In the genomic region with DNA sequence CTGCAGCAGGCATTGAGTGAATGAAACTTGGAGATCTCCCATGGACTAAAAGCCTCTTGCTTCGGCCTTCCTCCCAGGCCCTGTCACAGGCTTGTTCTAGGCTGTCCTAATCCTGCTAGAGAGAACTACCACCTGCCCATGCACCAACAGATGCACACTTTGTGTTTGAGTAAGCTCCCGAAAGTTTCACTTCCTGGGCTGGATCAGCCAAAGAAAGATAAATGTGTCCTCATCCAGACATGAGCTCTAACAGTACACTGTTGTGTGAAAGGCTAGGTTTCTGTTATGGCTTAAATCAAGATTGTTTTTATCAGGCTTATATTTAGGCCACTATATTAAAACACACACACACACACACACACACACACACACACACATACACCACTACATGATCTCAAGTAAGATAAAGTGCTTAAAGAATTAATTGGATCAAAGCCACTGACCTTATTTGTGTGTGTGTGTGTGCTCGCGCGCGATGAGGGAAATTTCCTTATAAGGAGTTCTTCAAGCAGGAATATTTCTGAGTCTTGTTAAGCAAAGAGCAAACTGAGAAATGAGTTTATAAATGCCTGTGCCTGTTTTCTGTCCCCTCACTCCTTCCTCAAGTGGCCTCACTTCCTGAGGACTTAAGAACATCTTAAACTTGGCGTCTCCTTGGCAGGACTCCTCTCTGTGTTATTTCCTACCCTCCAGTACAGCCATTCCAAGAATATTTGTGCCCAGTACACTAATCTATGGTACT, we compare ENCODE assay signal across 17 mouse cellular contexts.
A peak's percentile ranks its signal among the peaks of the same experiment; 100 is the strongest.
DNase-seq lines count a peak whose midpoint lies in the region; ATAC-seq lines count a peak whose summit lies in the region.
"Had no signal": no experiment of that assay in that cellular context is flagged by ENCODE, and none has a peak within 500 bp of the region (broad histone marks: within the 10 kb centered on the region; RNA-seq: fewer than 3 reads in every experiment).

No protein-coding gene starts in this region.

- no peaks in the 10 kb centered on the region for H3K27me3 ChIP-seq in embryonic facial prominence, embryonic 14.5 days (replicated peaks; ENCODE audit: control insufficient read depth, insufficient read depth, low read length)
- H3K27me3 ChIP-seq in embryonic facial prominence, embryonic 10.5 days (replicated peaks; ENCODE audit: low read depth, poor library complexity, severe bottlenecking): no peaks in the 10 kb centered on the region
- H3K27me3 ChIP-seq: embryonic facial prominence, embryonic 12.5 days; forebrain, embryonic 12.5 days; limb, embryonic 15.5 days; megakaryocyte, embryonic 14.5 days had no signal

- peak; percentile 32 for DNase-seq in embryonic facial prominence, embryonic 14.5 days (ENCODE audit: low spot score)
- DNase-seq in embryonic facial prominence, embryonic 10.5 days (ENCODE audit: low spot score): no peak
- peak; percentile 24 for DNase-seq in kidney, postnatal 10 days
- no peak for DNase-seq in kidney, adult 11 months
- DNase-seq in lung, adult 18-20 months: peak; percentile 25 to 38
- DNase-seq in retina, postnatal 1 day: peak; percentile 68
- no peak for DNase-seq in T-cell, adult 2 months (ENCODE audit: low spot score)
- DNase-seq in cerebellum, adult 9-10 months: no peak
- DNase-seq: cerebellum, adult 2 months; gastrocnemius, postnatal 25 days; spleen, adult 18-20 months; thymus, postnatal 14 days had no signal

- H3K9ac ChIP-seq in embryonic facial prominence, embryonic 14.5 days (ENCODE audit: low read depth, low read length): no peak overlapping the region
- H3K9ac ChIP-seq: embryonic facial prominence, embryonic 12.5 days; forebrain, embryonic 12.5 days; limb, embryonic 15.5 days had no signal

- no peak overlapping the region for H3K27ac ChIP-seq in embryonic facial prominence, embryonic 14.5 days (replicated peaks; ENCODE audit: low read depth, low read length)
- H3K27ac ChIP-seq in embryonic facial prominence, embryonic 10.5 days (replicated peaks): no peak overlapping the region
- H3K27ac ChIP-seq: embryonic facial prominence, embryonic 12.5 days; forebrain, embryonic 12.5 days; limb, embryonic 15.5 days had no signal

- no peak overlapping the region for H3K4me2 ChIP-seq in embryonic facial prominence, embryonic 14.5 days (ENCODE audit: low read depth, low read length)
- H3K4me2 ChIP-seq: embryonic facial prominence, embryonic 12.5 days; forebrain, embryonic 12.5 days; limb, embryonic 15.5 days had no signal

- WGBS in embryonic facial prominence, embryonic 14.5 days: 76% methylated on average over 7 of the region's 7 CpGs
- whole genome bisulfite sequencing in embryonic facial prominence, embryonic 10.5 days: 77% methylated on average over 7 of the region's 7 CpGs

- no peaks in the 10 kb centered on the region for H3K36me3 ChIP-seq in embryonic facial prominence, embryonic 14.5 days (ENCODE audit: control insufficient read depth, insufficient read depth, low read length)
- no peaks in the 10 kb centered on the region for H3K36me3 ChIP-seq in embryonic facial prominence, embryonic 10.5 days (replicated peaks)
- H3K36me3 ChIP-seq: embryonic facial prominence, embryonic 12.5 days; forebrain, embryonic 12.5 days; limb, embryonic 15.5 days had no signal

- H3K9me3 ChIP-seq in embryonic facial prominence, embryonic 14.5 days (ENCODE audit: control insufficient read depth, low read length): no peaks in the 10 kb centered on the region
- no peaks in the 10 kb centered on the region for H3K9me3 ChIP-seq in embryonic facial prominence, embryonic 10.5 days
- H3K9me3 ChIP-seq: embryonic facial prominence, embryonic 12.5 days; forebrain, embryonic 12.5 days; limb, embryonic 15.5 days; megakaryocyte, embryonic 14.5 days had no signal

- H3K4me1 ChIP-seq in embryonic facial prominence, embryonic 14.5 days (ENCODE audit: control insufficient read depth, insufficient read depth, low read length): peaks cover 7% of the 10 kb centered on the region; the same call in 1 of the 2 replicates
- H3K4me1 ChIP-seq in embryonic facial prominence, embryonic 10.5 days: peaks cover 10% of the 10 kb centered on the region
- H3K4me1 ChIP-seq: forebrain, embryonic 12.5 days; limb, embryonic 15.5 days; megakaryocyte, embryonic 14.5 days had no signal

- H3K4me3 ChIP-seq in embryonic facial prominence, embryonic 14.5 days (ENCODE audit: low read depth, low read length): no peak overlapping the region
- no peak overlapping the region for H3K4me3 ChIP-seq in embryonic facial prominence, embryonic 10.5 days
- H3K4me3 ChIP-seq: embryonic facial prominence, embryonic 12.5 days; forebrain, embryonic 12.5 days; limb, embryonic 15.5 days; megakaryocyte, embryonic 14.5 days had no signal

- ATAC-seq in embryonic facial prominence, embryonic 14.5 days (ENCODE audit: low read depth): no peak
- ATAC-seq: hindbrain, embryonic 16.5 days had no signal

Comparison
In these comparisons a context has a peak if more than half of its experiments do, and no peak if none do; other contexts are left out.
1. DNase-seq: peak in embryonic facial prominence, embryonic 14.5 days (single experiment), kidney, postnatal 10 days (single experiment), lung, adult 18-20 months (2 of 2) and retina, postnatal 1 day (single experiment); none in embryonic facial prominence, embryonic 10.5 days (single experiment), kidney, adult 11 months (single experiment), T-cell, adult 2 months (single experiment) and cerebellum, adult 9-10 months (single experiment).